In genomic region chr7:90095766-90096372, GRCm38 (mm10) we compare ENCODE assay signal across 9 mouse cellular contexts. TPM values are rescaled to one million over a fixed set of nuclear protein-coding genes. Genes with fewer than 3 reads are reported as not detected.
DNase-seq lines count a peak whose midpoint lies in the region; ATAC-seq and TF ChIP-seq lines count a peak whose summit lies in the region.
"Had no signal": no experiment of that assay in that cellular context is flagged by ENCODE, and none has a peak within 500 bp of the region (broad histone marks: within the 10 kb centered on the region; RNA-seq: fewer than 3 reads in every experiment).

No protein-coding gene starts in this region.

- DNase-seq in heart, postnatal 25 days (ENCODE audit: low spot score) = peak; percentile 8
- DNase-seq in right cerebral cortex, postnatal 10 days (ENCODE audit: low spot score in 2 of 2) = peak; percentile 32 to 55
- no peak for DNase-seq in right cerebral cortex, postnatal 36 days (ENCODE audit: low spot score in 2 of 2)
- peak; percentile 42 for DNase-seq in forebrain, postnatal 0 days
- DNase-seq in skeletal muscle tissue, adult 2 months (ENCODE audit: low read depth, low spot score) = peak; percentile 59
- DNase-seq in thymus, adult 2 months = no peak

- no peak for ATAC-seq in heart, embryonic 12.5 days (ENCODE audit: insufficient number of reproducible peaks, low FRiP score)
- peak; percentile 77 for ATAC-seq in forebrain, postnatal 0 days
- ATAC-seq: midbrain, embryonic 16.5 days had no signal

- H3K27me3 ChIP-seq in heart, embryonic 12.5 days (replicated peaks) = no peaks in the 10 kb centered on the region
- H3K27me3 ChIP-seq in forebrain, postnatal 0 days (ENCODE audit: insufficient read depth, low read length) = no peaks in the 10 kb centered on the region
- no peaks in the 10 kb centered on the region for H3K27me3 ChIP-seq in thymus, adult 2 months (ENCODE audit: control insufficient read depth, insufficient read depth, low read length)

- H3K4me2 ChIP-seq in heart, embryonic 12.5 days = no peak overlapping the region
- no peak overlapping the region for H3K4me2 ChIP-seq in forebrain, postnatal 0 days (ENCODE audit: low read depth)
- H3K4me2 ChIP-seq: liver, embryonic 11.5 days had no signal

- no peak overlapping the region for H3K4me3 ChIP-seq in heart, embryonic 12.5 days
- H3K4me3 ChIP-seq in forebrain, postnatal 0 days (ENCODE audit: low read depth, low read length) = no peak overlapping the region
- no peak overlapping the region for H3K4me3 ChIP-seq in thymus, adult 2 months (ENCODE audit: control insufficient read depth, insufficient read depth, low read length)

- no peaks in the 10 kb centered on the region for H3K36me3 ChIP-seq in heart, embryonic 12.5 days
- H3K36me3 ChIP-seq in forebrain, postnatal 0 days (ENCODE audit: insufficient read depth) = no peaks in the 10 kb centered on the region
- no peaks in the 10 kb centered on the region for H3K36me3 ChIP-seq in thymus, adult 2 months (ENCODE audit: control insufficient read depth, insufficient read depth, low read length)

- intact Hi-C loops in heart, postnatal 25 days (cut with DNase I) = no loop called here

- TF ChIP-seq POLR2A in thymus, adult 2 months (IDR thresholded peaks at IDR 0.05; ENCODE audit: control insufficient read depth, extremely low read depth, insufficient read depth, low read length, poor library complexity) = no peak

- H3K27ac ChIP-seq in heart, embryonic 12.5 days (ENCODE audit: poor library complexity, severe bottlenecking) = no peak overlapping the region
- H3K27ac ChIP-seq in forebrain, postnatal 0 days (ENCODE audit: low read depth, low read length) = no peak overlapping the region
- no peak overlapping the region for H3K27ac ChIP-seq in thymus, adult 2 months (ENCODE audit: control insufficient read depth, insufficient read depth, low read length)

- H3K9me3 ChIP-seq in heart, embryonic 12.5 days (replicated peaks) = peaks cover 4% of the 10 kb centered on the region
- H3K9me3 ChIP-seq in forebrain, postnatal 0 days (ENCODE audit: low read length) = no peaks in the 10 kb centered on the region

- WGBS in heart, embryonic 12.5 days = 75% methylated on average over 6 of the region's 6 CpGs
- 34% methylated on average over 6 of the region's 6 CpGs for WGBS in forebrain, postnatal 0 days
- WGBS in thymus, adult 2 months = 90% methylated on average over 6 of the region's 6 CpGs

- H3K9ac ChIP-seq in heart, embryonic 12.5 days = no peak overlapping the region
- H3K9ac ChIP-seq in forebrain, postnatal 0 days = no peak overlapping the region

- peaks cover 6% of the 10 kb centered on the region for H3K4me1 ChIP-seq in heart, embryonic 12.5 days (replicated peaks)
- no peaks in the 10 kb centered on the region for H3K4me1 ChIP-seq in forebrain, postnatal 0 days (ENCODE audit: insufficient read depth)
- no peaks in the 10 kb centered on the region for H3K4me1 ChIP-seq in thymus, adult 2 months (replicated peaks; ENCODE audit: control insufficient read depth, insufficient read depth, low read length)

- TF ChIP-seq CTCF in forebrain, postnatal 0 days (IDR thresholded peaks at IDR 0.05; ENCODE audit: low read depth) = no peak
- TF ChIP-seq CTCF in thymus, adult 2 months (IDR thresholded peaks at IDR 0.05; ENCODE audit: borderline replicate concordance, control insufficient read depth, extremely low read depth, insufficient read depth, low read length, poor library complexity) = no peak

RNA-seq across cellular contexts. Expression of gene Picalm, which starts 34.1 kb away (rescaled TPM):
- total RNA-seq in heart, postnatal 25 days (2021) = 100 to 1,000 TPM; 116 to 126 TPM
- 38.8 and 40.7 TPM in 2 replicates for polyA plus RNA-seq in heart, embryonic 12.5 days (2016; fragmentation: Nextera tagmentation; extraction: Ambion mirVana)
- 211 and 242 TPM in 2 replicates for total RNA-seq in forebrain, postnatal 0 days (2014; rRNA removed)
- 16.5 and 21.2 TPM in 2 replicates for polyA plus RNA-seq in forebrain, postnatal 0 days (2015; fragmentation: Nextera tagmentation; extraction: Ambion mirVana)
- 65.0 and 65.2 TPM in 2 replicates for polyA plus RNA-seq in thymus, adult 2 months (2012; rRNA removed)

Comparison
In these comparisons a context has a peak if more than half of its experiments do, and no peak if none do; other contexts are left out.
1. DNase-seq: peak in heart, postnatal 25 days (single experiment), right cerebral cortex, postnatal 10 days (2 of 2), forebrain, postnatal 0 days (single experiment) and skeletal muscle tissue, adult 2 months (single experiment); none in right cerebral cortex, postnatal 36 days (0 of 2) and thymus, adult 2 months (single experiment).